Mouse (Mus musculus) bone marrow macrophage, adult 2 months (primary cell): Measurements from ENCODE around the gene Macf1.

Experiments
- CTCF ChIP-seq: IDR thresholded peaks from 2 replicates; pipeline ENCODE4 v1.5.1; 2012; ENCODE audit warnings: low read depth, mild to moderate bottlenecking, low read length, moderate library complexity
- POLR2A ChIP-seq: IDR thresholded peaks from 2 replicates; pipeline ENCODE4 v1.6.1; 2012; ENCODE audit warnings: mild to moderate bottlenecking, low read depth, low read length, borderline replicate concordance

GRCm38 (mm10) chr4:123422828-123423227 is 261.3 kb downstream of the Macf1 start:
- TF ChIP-seq CTCF: no peak
- TF ChIP-seq POLR2A: no peak
